Mouse (Mus musculus): ENCODE measurements around the gene Ankrd44. TPM values are rescaled to one million over a fixed set of nuclear protein-coding genes. Genes with fewer than 3 reads are reported as not detected.

Gene Ankrd44
- polyA plus RNA-seq, 1 experiment from 2014 or later = 32.3 TPM

DNA sequence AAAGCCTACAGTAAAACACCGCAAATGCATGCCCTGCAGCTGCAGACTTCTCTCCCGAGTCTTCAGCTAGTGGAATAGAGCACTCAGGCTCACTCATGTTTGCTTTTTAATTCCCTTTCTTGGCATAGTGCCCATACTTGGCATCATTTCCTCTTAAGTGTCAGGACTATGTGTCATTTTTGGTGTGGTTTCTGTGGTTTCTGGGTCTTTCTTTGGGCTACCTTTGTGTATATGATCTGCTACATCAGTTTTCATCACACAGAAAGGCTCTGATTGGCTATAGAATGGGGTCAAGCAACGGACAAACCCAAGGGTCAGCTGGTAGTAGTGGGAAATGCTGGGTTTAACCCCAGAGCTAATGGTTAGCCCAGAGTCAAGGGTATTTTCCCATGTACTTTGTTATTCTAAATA is 278.8 kb downstream of the Ankrd44 start:
- peaks cover 10% of the 10 kb centered on the region for H3K4me1 ChIP-seq
- no peak overlapping the region for H3K9ac ChIP-seq
- peak; percentile 74 for ATAC-seq (replicated peaks)
- H3K27me3 ChIP-seq (replicated peaks) = no peaks in the 10 kb centered on the region
- 47% methylated on average over 3 of the region's 3 CpGs for WGBS
- H3K4me3 ChIP-seq = no peak overlapping the region
- no peak overlapping the region for H3K4me2 ChIP-seq
- peak overlapping the region; percentile 30 for H3K27ac ChIP-seq
- H3K36me3 ChIP-seq (replicated peaks) = no peaks in the 10 kb centered on the region
- H3K9me3 ChIP-seq = no peaks in the 10 kb centered on the region

DNA sequence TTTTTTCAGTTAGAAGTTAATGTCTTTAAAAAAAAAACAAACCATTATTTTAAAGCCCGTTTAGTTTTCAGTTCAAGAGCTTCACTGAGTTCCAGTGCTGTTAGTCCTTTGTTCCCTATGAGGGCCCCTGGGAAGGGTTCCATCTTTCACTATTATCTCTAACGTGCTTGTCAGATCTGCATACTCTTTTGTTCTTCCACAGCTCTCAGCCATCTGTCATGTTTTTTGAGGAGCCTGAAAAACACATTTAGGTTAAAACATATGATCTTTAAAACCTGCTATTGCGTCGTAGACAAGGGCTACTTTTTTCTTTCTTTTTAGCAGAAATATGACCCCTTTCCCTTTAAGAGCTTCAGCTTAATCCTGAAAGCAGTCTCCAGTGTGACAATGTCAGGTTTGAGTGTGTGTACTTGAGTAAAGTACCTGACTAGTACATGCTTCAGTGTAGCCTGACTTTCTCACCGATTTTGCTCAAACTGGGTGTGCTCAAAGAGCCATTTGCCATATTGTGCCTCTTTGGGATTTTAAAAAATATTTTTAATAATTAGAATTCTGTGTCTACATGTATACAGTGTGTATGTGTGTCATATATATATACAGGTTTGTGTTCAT is 285.9 kb downstream of the Ankrd44 start:
- Histone ChIP-seq H3K4me3 (no peak overlapping the region), H3K4me1 (peaks cover 11% of the 10 kb centered on the region), H3K9ac (no peak overlapping the region), H3K27ac (peak overlapping the region; percentile 72), H3K27me3 (replicated peaks) (no peaks in the 10 kb centered on the region), H3K4me2 (no peak overlapping the region), H3K9me3 (no peaks in the 10 kb centered on the region), H3K36me3 (replicated peaks) (no peaks in the 10 kb centered on the region)
- peak; percentile 82 for ATAC-seq (replicated peaks)
- 18% methylated on average over 5 of the region's 5 CpGs for WGBS

DNA sequence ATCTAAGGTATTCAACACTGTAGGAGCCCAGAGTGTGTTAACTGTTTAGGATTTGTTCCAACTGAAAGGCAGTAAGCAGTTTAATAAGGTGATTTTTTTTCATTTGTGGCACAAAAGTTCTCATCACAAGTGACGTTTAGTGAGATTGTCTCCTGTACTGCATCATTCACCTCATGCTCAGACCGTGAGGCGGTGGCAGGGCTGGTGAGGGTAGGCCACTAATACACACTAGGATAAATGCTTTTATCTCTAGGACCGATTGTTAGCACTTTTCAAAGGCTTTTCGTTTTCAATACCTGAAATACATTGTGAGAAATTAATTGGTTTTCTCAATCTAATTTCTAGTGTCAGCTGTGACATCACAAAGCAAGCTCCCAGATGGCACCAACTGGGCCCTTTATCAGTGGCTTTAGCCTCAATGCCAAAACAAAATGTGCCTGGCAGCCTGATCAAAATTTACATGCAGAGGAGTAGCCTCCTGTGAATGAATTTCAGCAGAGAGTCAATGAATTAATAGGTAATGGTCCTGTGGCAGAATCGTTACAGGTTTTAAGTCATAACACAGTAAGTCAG is 286.6 kb downstream of the Ankrd44 start:
- no peaks in the 10 kb centered on the region for H3K27me3 ChIP-seq (replicated peaks)
- peak overlapping the region; percentile 80 for H3K27ac ChIP-seq
- H3K4me2 ChIP-seq = no peak overlapping the region
- peak; percentile 75 for ATAC-seq (replicated peaks)
- WGBS = 16% methylated on average over 6 of the region's 6 CpGs
- no peak overlapping the region for H3K4me3 ChIP-seq
- no peaks in the 10 kb centered on the region for H3K9me3 ChIP-seq
- H3K4me1 ChIP-seq = peaks cover 11% of the 10 kb centered on the region
- no peaks in the 10 kb centered on the region for H3K36me3 ChIP-seq (replicated peaks)
- no peak overlapping the region for H3K9ac ChIP-seq

DNA sequence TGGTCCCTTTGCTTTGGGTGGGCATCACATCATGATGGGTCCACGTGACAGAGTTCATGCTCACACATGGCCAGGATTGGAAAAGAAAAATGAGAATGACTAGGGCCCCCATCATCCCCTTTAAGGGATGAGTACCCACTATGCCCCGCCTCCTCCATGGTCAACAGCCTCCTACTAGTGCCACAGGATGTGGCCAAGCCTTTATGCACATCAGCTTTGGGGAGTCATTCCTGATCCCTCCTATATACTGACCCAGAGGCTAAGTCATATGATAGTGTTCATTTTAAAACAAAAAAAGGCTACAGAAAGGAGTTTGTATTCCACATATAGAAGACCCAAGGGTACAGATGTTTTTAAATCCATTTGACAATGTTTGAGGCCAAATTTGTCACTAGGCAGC is 287.1 kb downstream of the Ankrd44 start:
- no peak overlapping the region for H3K4me3 ChIP-seq
- peaks cover 11% of the 10 kb centered on the region for H3K4me1 ChIP-seq
- H3K27ac ChIP-seq = peak overlapping the region; percentile 80
- no peak overlapping the region for H3K4me2 ChIP-seq
- H3K9me3 ChIP-seq = no peaks in the 10 kb centered on the region
- ATAC-seq (replicated peaks) = peak; percentile 58
- no peaks in the 10 kb centered on the region for H3K36me3 ChIP-seq (replicated peaks)
- 87% methylated on average over 2 of the region's 2 CpGs for WGBS
- H3K27me3 ChIP-seq (replicated peaks) = no peaks in the 10 kb centered on the region
- H3K9ac ChIP-seq = no peak overlapping the region

DNA sequence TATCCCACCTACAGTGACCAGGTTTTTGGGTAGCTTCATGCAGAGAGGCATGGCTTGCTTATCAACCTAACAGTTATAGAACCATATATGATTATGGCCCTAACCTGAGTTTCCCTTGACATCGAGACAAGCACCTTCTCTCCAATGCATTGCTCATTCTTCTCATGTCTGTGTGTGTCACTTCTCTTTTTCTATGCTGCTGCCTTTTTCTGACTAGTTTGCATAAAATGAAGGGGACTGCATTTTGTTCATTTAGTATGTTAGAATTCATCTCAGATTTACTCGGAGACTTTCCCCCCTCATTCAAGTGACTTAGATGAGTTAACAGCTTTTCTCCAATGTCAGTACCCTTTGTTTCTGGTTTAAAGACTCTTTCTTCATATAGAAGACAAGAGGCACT is 288.8 kb downstream of the Ankrd44 start:
- H3K4me1 ChIP-seq = peaks cover 11% of the 10 kb centered on the region
- no peaks in the 10 kb centered on the region for H3K27me3 ChIP-seq (replicated peaks)
- 81% methylated on average over 2 of the region's 2 CpGs for WGBS
- H3K9ac ChIP-seq = no peak overlapping the region
- H3K4me3 ChIP-seq = no peak overlapping the region
- H3K9me3 ChIP-seq = no peaks in the 10 kb centered on the region
- no peak for ATAC-seq (replicated peaks)
- no peak overlapping the region for H3K4me2 ChIP-seq
- no peak overlapping the region for H3K27ac ChIP-seq
- H3K36me3 ChIP-seq (replicated peaks) = no peaks in the 10 kb centered on the region

DNA sequence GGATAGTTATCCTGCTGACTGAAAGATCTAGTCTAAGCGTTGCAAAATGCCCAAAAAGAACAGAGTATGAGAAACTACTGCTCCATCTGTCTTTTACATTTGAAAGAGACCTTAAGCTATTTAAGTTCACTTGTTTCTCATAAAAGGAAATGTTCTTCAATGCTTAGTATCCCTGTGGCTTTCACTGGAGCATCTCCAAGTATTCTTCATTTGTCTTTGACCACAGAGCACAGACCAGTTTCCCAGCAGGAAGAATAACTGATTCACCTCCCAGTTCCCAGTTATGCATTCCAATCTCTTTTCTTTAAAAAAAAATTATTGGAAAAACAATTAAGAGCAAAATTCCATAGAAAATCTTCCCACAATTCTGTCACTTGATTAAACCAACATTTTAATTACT is 297.1 kb downstream of the Ankrd44 start:
- H3K27me3 ChIP-seq (replicated peaks) = no peaks in the 10 kb centered on the region
- no peaks in the 10 kb centered on the region for H3K36me3 ChIP-seq (replicated peaks)
- no peak overlapping the region for H3K4me3 ChIP-seq
- H3K4me1 ChIP-seq = no peaks in the 10 kb centered on the region
- 59% methylated on average over 1 of the region's 1 CpGs for WGBS
- H3K27ac ChIP-seq = no peak overlapping the region
- no peak for ATAC-seq (replicated peaks)
- H3K9ac ChIP-seq = no peak overlapping the region
- no peak overlapping the region for H3K4me2 ChIP-seq
- H3K9me3 ChIP-seq = no peaks in the 10 kb centered on the region

DNA sequence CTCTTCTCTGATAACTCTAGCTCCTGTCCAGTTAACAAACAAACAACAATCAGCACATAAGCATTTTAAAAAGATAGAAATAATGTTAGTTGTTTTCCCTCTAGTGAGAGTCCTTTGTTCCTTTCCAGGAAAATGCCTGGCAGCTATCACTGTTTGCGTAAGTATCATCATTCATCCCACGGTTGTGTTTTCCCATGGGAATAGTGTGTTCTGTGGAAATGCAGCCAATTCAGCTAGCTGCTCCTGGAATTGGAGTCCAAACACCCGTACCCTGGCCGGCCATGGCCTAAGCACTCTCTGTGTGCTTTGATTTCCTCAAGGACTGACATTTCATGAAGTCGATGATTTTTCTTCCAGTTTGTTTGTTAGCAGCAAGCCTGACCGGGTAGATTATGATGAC is 311.2 kb downstream of the Ankrd44 start:
- H3K4me3 ChIP-seq = no peak overlapping the region
- H3K4me2 ChIP-seq = no peak overlapping the region
- no peak overlapping the region for H3K9ac ChIP-seq
- H3K36me3 ChIP-seq (replicated peaks) = no peaks in the 10 kb centered on the region
- ATAC-seq (replicated peaks) = no peak
- H3K27me3 ChIP-seq (replicated peaks) = no peaks in the 10 kb centered on the region
- H3K9me3 ChIP-seq = no peaks in the 10 kb centered on the region
- no peaks in the 10 kb centered on the region for H3K4me1 ChIP-seq
- H3K27ac ChIP-seq = no peak overlapping the region
- WGBS = 87% methylated on average over 6 of the region's 6 CpGs

DNA sequence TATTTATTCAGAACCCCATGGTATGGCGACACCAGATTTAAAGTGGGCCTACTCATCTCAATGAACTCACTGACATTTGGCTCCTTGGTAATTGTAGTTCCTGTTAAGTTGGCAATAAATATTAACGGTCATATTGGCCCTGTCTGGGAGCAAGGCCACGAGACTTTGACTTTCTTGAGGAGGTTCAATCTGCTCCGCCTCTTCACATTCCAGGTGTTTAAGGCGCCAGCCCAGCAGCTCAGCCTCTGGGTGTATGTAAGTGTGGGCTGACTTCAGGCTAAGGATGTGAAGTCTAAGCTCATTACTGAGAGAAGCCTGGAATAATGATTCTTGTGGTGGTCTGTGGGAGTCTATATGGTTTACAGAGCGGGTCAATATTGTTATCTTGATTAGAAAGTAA is 313.8 kb downstream of the Ankrd44 start:
- Histone ChIP-seq H3K27me3 (replicated peaks) (no peaks in the 10 kb centered on the region), H3K9ac (no peak overlapping the region), H3K4me1 (no peaks in the 10 kb centered on the region), H3K27ac (no peak overlapping the region), H3K4me2 (no peak overlapping the region), H3K9me3 (no peaks in the 10 kb centered on the region), H3K4me3 (no peak overlapping the region), H3K36me3 (replicated peaks) (no peaks in the 10 kb centered on the region)
- 77% methylated on average over 6 of the region's 6 CpGs for WGBS
- no peak for ATAC-seq (replicated peaks)

DNA sequence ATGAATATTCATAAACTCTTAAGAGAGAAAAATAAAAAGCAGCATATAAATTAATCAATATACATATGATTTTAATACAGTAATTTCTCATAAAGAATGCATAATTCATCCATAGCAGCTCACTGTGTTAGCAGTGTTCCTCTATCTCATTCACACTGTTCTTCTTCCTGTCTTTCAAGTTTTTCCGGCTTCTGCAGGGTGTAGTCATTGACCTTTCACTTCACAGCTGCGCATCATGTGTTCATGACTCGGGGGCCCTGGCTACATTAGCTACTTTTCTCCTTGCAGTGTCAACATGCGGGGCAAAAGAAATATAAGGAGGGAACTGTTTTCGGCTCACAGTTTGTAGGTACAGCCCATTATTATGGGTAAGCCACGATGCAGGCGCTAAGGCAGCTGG is 314.3 kb downstream of the Ankrd44 start:
- Histone ChIP-seq H3K4me1 (no peaks in the 10 kb centered on the region), H3K9me3 (no peaks in the 10 kb centered on the region), H3K27ac (no peak overlapping the region), H3K4me2 (no peak overlapping the region), H3K27me3 (replicated peaks) (no peaks in the 10 kb centered on the region), H3K36me3 (replicated peaks) (no peaks in the 10 kb centered on the region), H3K9ac (no peak overlapping the region), H3K4me3 (no peak overlapping the region)
- ATAC-seq (replicated peaks) = no peak
- 73% methylated on average over 7 of the region's 7 CpGs for WGBS

DNA sequence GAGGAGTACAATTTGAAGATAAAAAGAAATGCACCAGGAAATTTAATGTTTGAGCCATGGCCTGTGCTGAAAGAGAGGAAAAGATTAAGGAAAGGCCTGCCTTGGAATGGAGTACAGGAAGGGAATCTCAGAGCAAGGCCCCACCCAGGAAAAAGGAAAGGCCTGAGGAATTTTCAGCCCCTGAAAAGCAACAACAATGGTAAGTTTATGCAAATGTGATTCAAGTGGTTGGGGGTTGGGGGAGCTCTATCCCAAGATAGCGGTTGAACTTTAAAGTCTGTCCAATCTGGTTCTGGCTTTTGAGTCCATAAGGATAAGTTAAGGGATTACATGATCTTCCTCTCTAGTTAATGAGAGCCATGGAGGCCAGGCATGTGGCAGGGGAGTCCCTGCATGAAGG is 319.3 kb downstream of the Ankrd44 start:
- ATAC-seq (replicated peaks) = no peak
- H3K36me3 ChIP-seq (replicated peaks) = no peaks in the 10 kb centered on the region
- no peak overlapping the region for H3K27ac ChIP-seq
- H3K9ac ChIP-seq = no peak overlapping the region
- no peaks in the 10 kb centered on the region for H3K9me3 ChIP-seq
- no peaks in the 10 kb centered on the region for H3K27me3 ChIP-seq (replicated peaks)
- no peak overlapping the region for H3K4me3 ChIP-seq
- H3K4me1 ChIP-seq = no peaks in the 10 kb centered on the region
- 69% methylated on average over 1 of the region's 1 CpGs for WGBS
- H3K4me2 ChIP-seq = no peak overlapping the region

DNA sequence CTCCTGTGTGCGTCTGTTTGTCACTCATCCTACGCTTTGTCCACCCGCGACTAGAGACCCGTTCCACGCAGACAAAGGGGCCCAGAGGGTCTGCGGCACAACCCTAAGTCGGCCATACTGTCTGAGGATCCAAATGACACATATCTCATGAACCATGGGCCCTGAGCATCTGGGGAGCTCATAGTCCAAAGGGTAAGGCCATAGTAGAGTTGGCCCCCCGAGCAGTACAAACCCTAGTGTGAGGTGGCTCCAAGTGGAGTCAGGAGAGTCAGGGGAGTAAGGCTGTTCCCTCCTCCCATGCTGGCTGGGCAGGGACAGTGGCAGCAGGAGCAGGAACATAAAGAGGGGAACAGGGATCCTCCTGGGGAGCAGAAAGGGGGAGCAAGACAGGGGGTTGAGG is 324.5 kb downstream of the Ankrd44 start:
- Histone ChIP-seq H3K4me2 (no peak overlapping the region), H3K27me3 (replicated peaks) (no peaks in the 10 kb centered on the region), H3K4me3 (no peak overlapping the region), H3K4me1 (no peaks in the 10 kb centered on the region), H3K9me3 (no peaks in the 10 kb centered on the region; the same call in 1 of the 2 replicates), H3K27ac (no peak overlapping the region), H3K36me3 (replicated peaks) (no peaks in the 10 kb centered on the region), H3K9ac (no peak overlapping the region)
- ATAC-seq (replicated peaks) = no peak
- 97% methylated on average over 9 of the region's 9 CpGs for WGBS

DNA sequence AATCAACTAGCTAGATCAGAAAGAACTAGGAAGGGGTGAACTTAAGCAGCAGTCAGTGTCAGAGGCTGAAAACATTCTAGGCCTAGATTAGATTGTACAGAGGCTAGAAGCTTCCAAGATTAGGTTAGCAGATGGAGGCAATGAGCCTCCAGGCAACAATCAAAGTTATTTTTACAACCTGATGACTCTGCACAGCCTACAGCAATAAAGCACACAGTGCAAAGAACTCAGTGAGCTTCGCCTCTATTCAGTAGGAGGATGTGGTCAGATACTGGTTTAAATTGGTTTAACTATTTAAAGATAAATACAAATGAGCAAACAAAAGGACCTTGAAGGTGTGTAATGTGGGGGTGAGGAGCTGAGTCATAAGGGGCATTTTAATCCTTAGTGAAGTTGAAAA is 325.9 kb downstream of the Ankrd44 start:
- Histone ChIP-seq H3K9ac (no peak overlapping the region), H3K27me3 (replicated peaks) (no peaks in the 10 kb centered on the region), H3K36me3 (replicated peaks) (no peaks in the 10 kb centered on the region), H3K4me2 (no peak overlapping the region), H3K4me1 (no peaks in the 10 kb centered on the region), H3K9me3 (no peaks in the 10 kb centered on the region; the same call in 1 of the 2 replicates), H3K27ac (no peak overlapping the region), H3K4me3 (no peak overlapping the region)
- ATAC-seq (replicated peaks) = no peak
- 85% methylated on average over 1 of the region's 1 CpGs for WGBS

DNA sequence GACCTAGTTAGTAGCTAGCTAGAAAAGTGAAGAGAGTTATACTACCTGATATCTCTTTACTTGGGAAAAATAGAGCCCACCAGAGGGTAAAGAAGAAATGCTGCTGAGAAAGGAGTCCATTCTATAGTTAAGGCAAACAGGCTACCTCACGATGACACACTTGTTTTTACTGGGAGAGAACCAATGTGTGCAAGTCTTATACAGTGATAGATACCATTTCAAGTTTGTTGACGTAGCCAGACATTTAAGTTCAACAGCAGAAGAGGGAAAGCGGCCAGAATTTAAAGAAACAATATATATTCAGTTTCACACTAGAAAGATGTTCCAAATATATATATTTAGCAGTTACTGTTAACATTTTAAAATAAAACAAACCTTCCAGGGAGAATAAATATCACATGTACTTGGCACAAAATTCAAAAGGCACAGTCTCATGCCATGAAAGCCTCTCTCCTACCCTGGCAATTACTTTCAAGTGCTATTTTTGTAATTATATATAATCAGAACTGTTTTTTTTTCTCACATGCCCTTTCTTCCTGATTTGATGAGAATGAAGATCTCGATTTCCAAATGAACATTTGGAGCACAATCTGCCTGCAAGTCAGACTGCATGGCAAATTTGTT is 328.5 kb downstream of the Ankrd44 start:
- Histone ChIP-seq H3K4me2 (no peak overlapping the region), H3K4me3 (no peak overlapping the region), H3K27ac (no peak overlapping the region), H3K9ac (no peak overlapping the region), H3K9me3 (no peaks in the 10 kb centered on the region; the same call in 1 of the 2 replicates), H3K4me1 (no peaks in the 10 kb centered on the region), H3K36me3 (replicated peaks) (no peaks in the 10 kb centered on the region), H3K27me3 (replicated peaks) (no peaks in the 10 kb centered on the region)
- WGBS = 86% methylated on average over 4 of the region's 4 CpGs
- ATAC-seq (replicated peaks) = no peak

Measured in midbrain, embryonic 15.5 days (tissue).